Mouse (Mus musculus) layer of hippocampus, adult 2 months (tissue): ENCODE results near the gene Bag6. TPM values are rescaled to one million over a fixed set of nuclear protein-coding genes. Genes with fewer than 3 reads are reported as not detected.

Experiments used
- DNase-seq, 2 experiments: peaks; one replicate each; pipeline ENCODE4 v3.0.0; 2022; ENCODE audit warnings: low spot score in 2 of 2
- H3K27ac ChIP-seq: fragments of 200-600 bp; 2 replicates; pipeline ENCODE4 v1.8.1; 2022
- H3K4me3 ChIP-seq: fragments of 200-600 bp; 2 replicates; pipeline ENCODE4 v1.8.1; 2022; ENCODE audit warnings: mild to moderate bottlenecking
- CTCF ChIP-seq: fragments of 200-600 bp; conservative IDR thresholded peaks from 2 replicates; pipeline ENCODE4 v1.8.1; 2022; ENCODE audit warnings: antibody characterized with exemption, mild to moderate bottlenecking, moderate library complexity
- total RNA-seq, 2 experiments: library from RNA; stranded (reverse); gene quantifications; 2 replicates each; pipeline ENCODE4 v1.2.3; 2021

The Bag6 gene
- total RNA-seq, 2 experiments from 2014 or later, result 320 to 334 TPM

- TF ChIP-seq CTCF, result no peak
- no peak overlapping the region for H3K27ac ChIP-seq
- no peak overlapping the region for H3K4me3 ChIP-seq
- no peak for DNase-seq
These were observed 34.7 kb upstream of the Bag6 start for GRCm38 (mm10) chr17:35100196-35100765.

- TF ChIP-seq CTCF, result no peak
- no peak for DNase-seq
- Histone ChIP-seq H3K27ac (no peak overlapping the region), H3K4me3 (no peak overlapping the region)
These were observed 33.8 kb upstream of the Bag6 start for GRCm38 (mm10) chr17:35101161-35101560.

DNA sequence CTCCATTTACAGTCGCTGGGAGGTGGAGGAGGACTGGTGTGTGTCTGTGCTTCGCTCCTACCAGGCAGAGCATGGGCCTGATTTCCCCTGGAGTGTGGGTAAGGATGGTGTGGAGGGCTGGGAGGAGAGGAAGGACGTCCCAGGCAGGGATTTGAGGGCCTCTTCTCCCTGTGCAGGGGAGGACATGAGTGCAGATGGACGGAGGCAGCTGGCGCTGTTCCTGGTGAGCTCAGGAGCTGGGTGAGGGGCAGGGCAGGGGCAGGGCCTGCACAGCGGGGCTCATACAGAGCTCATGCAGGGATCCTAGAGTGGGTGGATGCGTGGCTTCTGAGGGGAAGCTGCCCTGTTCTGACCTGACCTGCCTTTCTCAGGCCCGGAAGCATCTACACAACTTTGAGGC is 32.7 kb upstream of the Bag6 start:
- no peak overlapping the region for H3K4me3 ChIP-seq
- no peak for DNase-seq
- H3K27ac ChIP-seq, result no peak overlapping the region
- no peak for TF ChIP-seq CTCF

GRCm38 (mm10) chr17:35103221-35103690 is 31.7 kb upstream of the Bag6 start:
- no peak for TF ChIP-seq CTCF
- Histone ChIP-seq H3K4me3 (no peak overlapping the region), H3K27ac (no peak overlapping the region)
- DNase-seq, result no peak

- no peak for TF ChIP-seq CTCF
These were observed 30.9 kb upstream of the Bag6 start for GRCm38 (mm10) chr17:35104079-35104478.

GRCm38 (mm10) chr17:35104754-35105153 is 30.2 kb upstream of the Bag6 start:
- no peak for TF ChIP-seq CTCF
- no peak for DNase-seq
- Histone ChIP-seq H3K27ac (no peak overlapping the region), H3K4me3 (no peak overlapping the region)

More at GRCm38 (mm10) chr17:35104079-35104478, 30.9 kb upstream of the Bag6 start:
- no peak overlapping the region for H3K27ac ChIP-seq
- no peak overlapping the region for H3K4me3 ChIP-seq
- DNase-seq, result no peak

GRCm38 (mm10) chr17:35105740-35106389 is 29.1 kb upstream of the Bag6 start:
- DNase-seq, result no peak
- H3K27ac ChIP-seq, result no peak overlapping the region
- peak; percentile 71 for TF ChIP-seq CTCF
- H3K4me3 ChIP-seq, result no peak overlapping the region

DNA sequence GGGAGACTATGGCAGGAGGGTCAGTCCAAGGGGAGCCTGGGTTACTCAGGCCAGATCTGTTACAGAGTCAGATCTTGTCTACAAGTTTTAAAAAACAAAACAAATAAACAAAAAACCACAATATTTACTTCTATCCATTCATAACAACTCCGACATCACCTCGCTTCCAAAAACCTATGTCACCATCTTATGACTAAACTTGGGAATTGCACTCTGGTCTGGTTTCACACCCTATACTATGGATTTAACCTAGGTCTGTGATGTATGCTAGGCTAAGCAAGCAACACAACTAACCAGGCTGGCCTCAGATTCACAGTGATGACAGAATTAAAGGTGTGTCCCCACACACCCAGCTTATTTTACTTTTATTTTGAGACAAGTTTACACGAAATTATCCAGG is 28.5 kb upstream of the Bag6 start:
- Histone ChIP-seq H3K27ac (no peak overlapping the region), H3K4me3 (no peak overlapping the region)
- TF ChIP-seq CTCF, result peak; percentile 50
- DNase-seq, result no peak

GRCm38 (mm10) chr17:35108097-35108496 is 26.9 kb upstream of the Bag6 start, which contains the start of gene Ly6g5c:
Gene Ly6g5c (plus strand): TSS chr17:35108279.
- no peak for DNase-seq
- no peak within 1 kb of the TSS for H3K27ac ChIP-seq
- H3K4me3 ChIP-seq, result no peak within 1 kb of the TSS
- TF ChIP-seq CTCF, result no peak

GRCm38 (mm10) chr17:35111774-35112173 is 23.2 kb upstream of the Bag6 start:
- no peak overlapping the region for H3K4me3 ChIP-seq
- H3K27ac ChIP-seq, result no peak overlapping the region
- no peak for TF ChIP-seq CTCF
- DNase-seq, result no peak

GRCm38 (mm10) chr17:35115046-35116019 is 19.6 kb upstream of the Bag6 start, which contains the start of gene Ly6g5b:
Gene Ly6g5b (minus strand): TSS chr17:35115428.
- Histone ChIP-seq H3K4me3 (no peak within 1 kb of the TSS), H3K27ac (no peak within 1 kb of the TSS)
- DNase-seq, result no peak
- TF ChIP-seq CTCF, result peak; percentile 71

- H3K27ac ChIP-seq, result peak overlapping the region; percentile 88
- TF ChIP-seq CTCF, result no peak
- DNase-seq, result peak; percentile 28 to 37
- H3K4me3 ChIP-seq, result peak overlapping the region; percentile 92
These were observed 14.2 kb upstream of the Bag6 start for GRCm38 (mm10) chr17:35120745-35121142.
